Mouse (Mus musculus): ENCODE measurements around the gene Taco1.

DNA sequence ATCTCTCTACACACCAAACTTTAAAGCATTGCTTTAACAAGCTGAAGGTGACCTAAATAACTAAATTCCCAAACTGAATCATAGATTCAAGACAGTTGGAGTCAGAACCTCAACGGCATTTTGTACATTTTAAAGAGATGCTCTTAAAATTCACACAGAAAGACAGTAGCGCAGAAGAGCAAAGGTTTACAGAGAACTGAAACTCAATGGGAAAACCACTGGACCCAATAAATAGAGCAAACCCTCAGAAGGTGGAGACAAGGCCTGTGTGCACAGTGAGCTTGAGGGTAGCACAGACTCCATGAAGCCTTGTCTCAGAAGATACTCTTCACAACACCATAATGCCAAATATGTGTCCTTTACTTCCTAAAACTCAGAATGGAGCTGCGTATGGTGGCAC lies 20.1 kb upstream of the Taco1 start:
- TF ChIP-seq ZNF384 (IDR thresholded peaks at IDR 0.05; ENCODE audit: low read depth, low read length) = no peak
- no peak for TF ChIP-seq MAFK (IDR thresholded peaks at IDR 0.05; ENCODE audit: insufficient read depth, low read depth, low read length)
- no peak for TF ChIP-seq CHD2 (IDR thresholded peaks at IDR 0.05; ENCODE audit: low read depth, low read length)
- TF ChIP-seq HCFC1 (IDR thresholded peaks at IDR 0.05; ENCODE audit: borderline replicate concordance, insufficient read depth, low read length) = no peak
- TF ChIP-seq ZC3H11A (IDR thresholded peaks at IDR 0.05; ENCODE audit: borderline replicate concordance, low read depth, low read length) = no peak
